Mouse (Mus musculus): ENCODE measurements at regions not wholly inside any gene's neighbourhood (a gene's known extent, or its start where the extent isn't known, plus 50 kb on each side); places are given as distances from the start of the nearest gene placed in this dataset.

DNA sequence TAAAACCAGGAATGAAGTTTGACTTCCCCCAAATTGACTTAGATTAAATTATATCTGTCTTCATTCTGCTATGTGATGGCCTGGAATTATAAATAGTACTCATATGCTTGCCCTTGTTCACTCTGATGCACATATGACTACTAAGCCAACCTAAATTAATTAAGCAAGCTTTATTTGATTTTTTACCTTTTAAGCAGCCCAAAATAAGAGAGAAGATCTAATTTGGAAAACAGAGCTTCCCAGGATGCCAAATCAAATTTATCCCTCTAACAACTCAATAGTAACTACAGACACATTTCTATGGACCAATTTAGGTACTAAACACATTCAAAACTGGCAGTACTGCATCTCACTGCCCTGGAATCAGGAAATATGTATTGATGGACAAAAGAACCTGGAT is 342.1 kb upstream of the Slc8a1 start:
- TF ChIP-seq CTCF (IDR thresholded peaks at IDR 0.05; ENCODE audit: low read depth) (no peak), EP300 (optimal IDR thresholded peaks at IDR 0.05) (no peak)

Data from stomach, postnatal 0 days (tissue).